Mouse (Mus musculus) thymus, postnatal 36 days (tissue): ENCODE data around the gene Ano6.

Experiments used
- DNase-seq, 2 experiments: peaks; one replicate each; pipeline ENCODE4 v3.0.0; 2022; ENCODE audit warnings: mixed read lengths in 2 of 2

Ano6 gene

DNA sequence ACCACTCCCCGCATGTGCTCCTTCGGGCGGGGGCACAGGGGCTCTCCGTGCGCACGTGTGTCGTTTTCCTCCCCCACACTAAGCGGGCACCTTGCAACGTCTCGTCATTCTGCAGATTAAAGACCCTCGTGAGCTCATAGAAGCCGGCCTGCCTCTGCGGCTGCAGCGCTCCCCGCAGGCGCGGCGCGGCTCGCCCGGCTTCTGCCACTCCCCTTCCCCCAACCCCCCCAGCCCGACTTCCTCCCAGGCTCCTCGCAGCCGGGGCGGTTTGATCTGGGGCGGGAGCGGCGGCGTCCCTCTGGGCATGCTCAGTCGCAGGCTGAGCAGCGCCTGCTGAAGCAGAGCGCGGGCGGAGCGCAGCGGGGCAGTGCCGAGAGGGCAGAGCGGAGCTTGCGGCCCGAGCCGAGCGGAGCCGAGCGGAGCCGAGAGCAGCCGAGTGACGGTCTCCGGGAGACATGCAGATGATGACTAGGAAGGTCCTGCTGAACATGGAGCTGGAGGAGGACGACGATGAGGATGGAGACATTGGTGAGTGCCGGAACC, at the start of gene Ano6:
Gene Ano6, plus strand, starts transcription at position 315 of the 543 bp plus-strand sequence.
- peak; percentile 94 to 98 for DNase-seq

- DNase-seq = no peak
These were observed 47.7 kb upstream of the Ano6 start for GRCm38 (mm10) chr15:95742955-95743354.

GRCm38 (mm10) chr15:95743856-95744255, 46.8 kb upstream of the Ano6 start:
- DNase-seq = no peak

GRCm38 (mm10) chr15:95745346-95746106, 45.1 kb upstream of the Ano6 start:
- DNase-seq = no peak

- DNase-seq = no peak
These were observed 44.1 kb upstream of the Ano6 start for GRCm38 (mm10) chr15:95746513-95746912.

GRCm38 (mm10) chr15:95746955-95747931, 43.4 kb upstream of the Ano6 start:
- no peak for DNase-seq

GRCm38 (mm10) chr15:95749216-95749615, 41.4 kb upstream of the Ano6 start:
- DNase-seq = no peak

DNA sequence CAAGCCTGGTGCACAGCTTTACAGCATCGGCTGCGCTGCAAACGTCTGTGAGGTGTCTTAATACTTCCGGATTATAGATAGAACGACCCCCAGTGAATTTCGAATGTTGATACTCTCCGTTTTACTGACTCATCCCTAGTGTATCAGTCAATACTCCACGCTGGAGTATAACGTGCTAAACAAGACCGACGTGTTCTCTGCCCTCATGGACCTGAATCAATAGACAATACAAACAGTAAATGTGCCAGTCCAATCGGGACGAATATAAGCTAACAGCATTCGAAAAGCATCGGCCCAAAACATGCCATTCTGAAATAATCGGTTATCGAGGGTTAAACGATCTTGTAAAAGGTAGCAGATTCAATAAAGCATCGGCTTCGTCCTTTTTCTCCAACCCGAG, 40.6 kb upstream of the Ano6 start:
- no peak for DNase-seq

DNA sequence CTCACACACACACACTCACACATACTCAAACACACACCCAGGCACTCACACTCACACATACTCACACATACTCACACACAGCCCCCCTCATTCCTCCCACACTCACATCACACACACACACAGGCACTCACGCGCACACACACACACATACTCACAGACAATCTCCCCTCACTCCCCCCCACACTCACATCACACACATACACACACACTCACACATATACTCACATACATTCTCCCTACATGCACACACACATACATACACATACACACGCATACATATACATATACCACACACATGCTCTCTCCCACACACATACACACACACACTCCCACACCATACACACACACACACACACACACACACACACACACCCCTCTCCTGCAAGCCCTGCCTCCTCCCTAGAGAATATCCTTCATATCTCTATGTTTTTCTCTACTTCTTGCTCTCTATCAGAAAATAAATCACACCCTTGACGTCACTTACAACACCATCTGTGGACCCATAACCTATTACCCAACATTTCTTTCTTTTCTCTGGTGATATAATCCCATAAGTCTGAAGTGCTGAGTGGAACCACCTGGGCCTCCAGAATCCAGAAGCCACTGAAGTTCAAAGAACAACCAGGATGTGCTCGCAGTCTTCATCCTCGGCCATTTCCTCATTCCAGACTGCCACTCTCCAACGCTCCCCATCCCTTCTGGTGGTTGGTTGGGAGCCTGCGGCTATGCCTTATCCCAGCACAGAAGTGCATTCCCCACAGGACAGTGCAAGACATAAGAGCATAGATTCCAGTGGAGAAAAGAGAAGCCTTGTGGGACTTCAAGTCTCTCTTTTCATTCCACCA, 38.6 kb upstream of the Ano6 start:
- peak in 1 of 2 experiments; percentile 25 for DNase-seq

DNA sequence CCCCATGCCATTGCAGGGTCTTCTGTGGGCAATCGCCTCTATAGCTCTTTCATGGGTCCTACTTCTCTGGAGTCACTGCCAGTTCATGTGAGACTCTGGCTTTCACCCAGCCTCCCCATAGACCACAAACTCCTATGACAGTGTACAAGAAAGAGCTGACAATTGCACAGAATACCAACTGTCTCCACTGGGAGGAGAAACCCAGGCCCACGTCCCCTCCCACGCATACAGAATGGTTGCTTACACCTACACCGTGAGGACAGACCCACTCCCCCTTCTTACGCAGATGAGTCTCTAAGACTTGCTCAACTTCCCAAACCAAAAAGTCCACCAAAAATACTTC, 38.0 kb upstream of the Ano6 start:
- DNase-seq = peak; percentile 52 to 70

GRCm38 (mm10) chr15:95753031-95753430, 37.6 kb upstream of the Ano6 start:
- no peak for DNase-seq

DNA sequence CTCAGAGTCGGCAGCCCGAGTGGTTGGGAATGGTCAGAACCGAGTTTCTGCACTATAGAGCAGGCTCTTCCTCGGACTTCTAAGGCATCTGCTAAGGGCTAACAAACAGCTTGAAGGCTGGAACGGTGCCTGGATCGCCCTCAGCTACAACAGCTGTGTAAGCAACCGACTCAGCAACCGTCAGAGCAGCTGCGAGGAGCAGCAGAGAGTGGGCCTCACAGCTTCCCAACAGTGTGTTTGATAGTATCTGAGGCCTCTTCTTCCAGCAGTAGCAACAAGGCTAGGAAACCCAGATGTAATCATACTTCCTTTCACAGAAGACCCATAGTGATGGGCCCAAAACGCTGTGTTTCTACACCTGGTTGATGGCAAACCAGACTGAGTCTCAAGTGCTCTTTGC, 33.5 kb upstream of the Ano6 start:
- DNase-seq = peak; percentile 76 to 88

DNA sequence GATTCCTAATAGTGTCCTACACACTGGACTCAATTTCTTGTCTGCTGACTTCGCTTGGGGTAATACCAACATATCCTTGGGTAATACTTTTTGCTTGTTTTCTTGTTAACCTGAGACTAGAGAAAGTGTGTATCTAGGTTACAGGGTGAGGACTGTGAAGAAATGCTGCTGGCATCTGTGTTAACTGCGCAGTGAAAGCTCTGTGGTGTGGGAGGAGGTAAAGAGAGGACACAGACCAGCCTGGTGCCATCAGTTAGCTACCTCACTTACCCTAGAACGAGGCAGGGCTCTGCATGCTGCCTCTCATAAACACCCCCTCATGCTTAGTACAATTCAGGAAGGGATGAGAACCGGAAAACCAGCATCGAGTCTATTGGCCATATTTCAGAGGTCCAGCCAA, 32.6 kb upstream of the Ano6 start:
- DNase-seq = peak in 1 of 2 experiments; percentile 46

GRCm38 (mm10) chr15:95758696-95759434, 31.8 kb upstream of the Ano6 start:
- DNase-seq = no peak

DNA sequence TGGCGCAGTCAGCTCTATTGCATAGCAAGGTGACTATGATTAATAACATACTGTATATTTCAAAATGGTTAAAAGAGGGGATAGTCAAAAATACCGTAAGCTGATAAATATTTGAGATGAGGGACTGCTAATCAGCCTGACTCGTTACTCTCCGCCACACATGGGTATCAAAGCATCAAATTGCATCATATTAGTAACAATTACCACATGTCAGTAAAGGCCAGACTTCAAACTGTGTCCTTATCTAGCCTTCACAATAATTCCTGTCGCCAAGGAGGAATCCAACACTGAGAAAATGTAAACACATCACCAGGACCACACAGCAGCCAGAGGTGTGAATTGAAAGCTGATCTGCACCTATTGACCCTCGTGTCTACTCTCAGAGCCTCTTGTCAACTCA, 30.8 kb upstream of the Ano6 start:
- DNase-seq = no peak

DNA sequence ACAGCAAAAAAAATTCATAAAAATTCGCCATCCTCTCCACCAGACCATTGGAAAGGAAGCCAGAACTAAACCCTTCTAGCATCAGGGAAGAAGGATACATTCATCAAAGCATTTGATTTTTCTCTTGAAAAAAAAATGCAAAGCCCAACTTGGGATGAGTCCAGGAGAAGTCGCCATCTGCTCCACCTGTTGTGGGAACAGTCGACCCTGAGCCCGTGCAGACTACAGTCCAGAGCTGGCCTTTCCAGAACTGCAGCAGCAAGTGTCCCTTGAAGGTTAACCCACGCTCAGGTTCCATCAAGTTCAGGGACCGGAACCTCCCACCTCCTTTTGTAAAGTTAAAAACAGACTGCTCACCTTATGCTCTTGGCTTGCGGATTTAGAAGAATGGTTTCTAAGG, 29.2 kb upstream of the Ano6 start:
- DNase-seq = no peak

DNA sequence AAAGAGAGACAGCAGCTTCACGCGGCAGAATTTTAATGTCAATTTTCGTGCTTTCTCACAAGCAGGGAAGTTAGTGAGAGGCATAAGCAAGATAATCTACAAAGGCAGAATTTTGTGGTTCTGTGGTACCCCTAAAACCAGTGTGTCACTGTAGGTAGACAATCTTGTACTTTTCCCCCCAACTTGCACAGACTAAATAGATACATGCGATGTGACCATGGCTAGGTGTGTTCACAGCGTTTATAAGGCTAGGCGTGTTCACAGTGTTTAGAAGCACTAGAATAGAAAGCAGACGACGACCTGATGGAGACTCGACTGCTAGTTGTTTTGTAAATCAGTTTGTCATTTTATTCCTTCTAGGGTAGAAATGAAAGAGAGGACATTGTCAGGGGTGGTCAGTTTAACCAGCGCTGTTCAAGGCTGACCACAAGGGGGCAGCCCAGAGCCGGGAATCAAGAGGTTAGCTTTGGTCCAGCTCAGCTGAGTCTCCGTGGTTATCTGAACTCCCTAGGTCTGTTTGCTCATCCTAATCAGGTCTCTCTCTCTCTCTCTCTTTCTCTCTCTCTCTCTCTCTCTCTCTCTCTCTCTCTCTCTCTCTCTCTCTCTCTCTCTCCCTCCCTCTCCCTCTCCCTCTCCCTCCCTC, 27.9 kb upstream of the Ano6 start:
- peak; percentile 73 to 76 for DNase-seq

DNA sequence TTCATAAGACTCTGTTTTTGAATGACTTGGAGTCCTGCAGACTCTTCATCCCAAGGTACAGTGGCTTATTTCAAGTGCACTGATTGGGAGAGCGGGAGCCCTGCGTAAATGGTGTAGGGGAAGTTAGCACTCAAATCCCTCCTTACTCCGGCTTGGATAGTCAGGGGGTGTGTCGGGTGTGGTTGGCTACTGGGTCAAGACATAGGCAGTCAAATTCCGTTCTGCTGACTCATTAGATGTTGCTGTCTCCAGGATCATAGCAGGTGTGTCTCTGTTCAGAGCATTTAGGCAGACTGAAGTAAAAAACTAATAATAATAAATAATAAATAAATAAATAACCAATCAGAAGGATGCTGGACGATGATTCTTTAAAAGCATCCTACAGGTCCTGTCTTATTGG, 27.2 kb upstream of the Ano6 start:
- DNase-seq = no peak

- no peak for DNase-seq
These were observed 25.4 kb upstream of the Ano6 start for GRCm38 (mm10) chr15:95765271-95765670.

GRCm38 (mm10) chr15:95765936-95766335, 24.7 kb upstream of the Ano6 start:
- DNase-seq = no peak

DNA sequence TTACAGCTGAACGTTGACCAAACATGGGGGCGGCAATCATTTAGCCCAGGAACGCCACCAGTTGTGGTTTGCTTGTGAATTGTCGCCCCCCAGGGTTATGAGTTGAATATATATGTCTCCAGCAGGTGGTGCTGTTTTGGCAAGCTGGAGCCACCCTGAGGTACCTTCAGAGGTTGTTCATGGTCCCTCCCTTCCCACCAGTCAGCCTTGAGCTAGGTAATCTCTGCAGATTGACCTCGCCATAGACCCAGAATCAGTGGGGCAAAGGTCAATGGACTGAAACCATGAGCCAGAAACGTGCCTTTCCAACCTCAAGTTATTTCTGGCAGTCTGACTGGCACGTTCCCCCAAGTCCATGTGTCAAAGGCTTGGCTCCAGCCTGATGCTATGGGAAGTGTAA, 22.8 kb upstream of the Ano6 start:
- no peak for DNase-seq
